Mouse (Mus musculus) embryonic facial prominence, embryonic 11.5 days (tissue): ENCODE measurements around the gene Snrnp70. TPM values are rescaled to one million over a fixed set of nuclear protein-coding genes. Genes with fewer than 3 reads are reported as not detected.

Source experiments
- ATAC-seq: fragments of 200-750 bp; cut with Nextera tagmentation; replicated peaks from 2 replicates; pipeline ENCODE4 v1.8.0; 2017; ENCODE audit warnings: low read depth; ENCODE audit not compliant: insufficient number of reproducible peaks, low FRiP score, low TSS enrichment
- DNase-seq: peaks from one replicate; pipeline ENCODE4 v3.0.0-alpha.2; 2015; ENCODE audit warnings: low spot score
- H3K27ac ChIP-seq: fragments of 300-500 bp; sonication (generic); replicated peaks from 2 replicates; pipeline ENCODE4 v1.5.1; 2014; ENCODE audit warnings: mild to moderate bottlenecking, low read depth, low read length, control low read depth
- H3K27me3 ChIP-seq: fragments of 300-500 bp; sonication (generic); 2 replicates; pipeline ENCODE4 v1.6.1; 2014; ENCODE audit warnings: mild to moderate bottlenecking, low read length, moderate library complexity, mixed read lengths; ENCODE audit not compliant: control insufficient read depth, insufficient read depth
- H3K36me3 ChIP-seq: fragments of 300-500 bp; sonication (generic); replicated peaks from 2 replicates; pipeline ENCODE4 v1.6.1; 2014; ENCODE audit warnings: low read depth, mild to moderate bottlenecking, low read length, moderate library complexity, mixed read lengths; ENCODE audit not compliant: control insufficient read depth, insufficient read depth
- H3K4me1 ChIP-seq: fragments of 300-500 bp; sonication (generic); 2 replicates; pipeline ENCODE4 v1.6.1; 2014; ENCODE audit warnings: low read length, mixed read lengths; ENCODE audit not compliant: control insufficient read depth, insufficient read depth
- H3K4me2 ChIP-seq: fragments of 300-500 bp; sonication (generic); 2 replicates; pipeline ENCODE4 v1.6.1; 2014; ENCODE audit warnings: low read depth, mild to moderate bottlenecking, control low read depth, low read length, moderate library complexity
- H3K4me3 ChIP-seq: fragments of 300-500 bp; sonication (generic); 2 replicates; pipeline ENCODE4 v1.5.1; 2014; ENCODE audit warnings: low read depth, low read length, control low read depth
- H3K9ac ChIP-seq: fragments of 300-500 bp; sonication (generic); replicated peaks from 2 replicates; pipeline ENCODE4 v1.6.1; 2014; ENCODE audit warnings: mild to moderate bottlenecking, control low read depth, low read length
- H3K9me3 ChIP-seq: fragments of 300-500 bp; sonication (generic); replicated peaks from 2 replicates; pipeline ENCODE4 v1.6.1; 2016; ENCODE audit warnings: mild to moderate bottlenecking, low read length, inconsistent platforms, mixed read lengths; ENCODE audit not compliant: control insufficient read depth
- WGBS: fragments of 180-500 bp; shearing (Covaris S2); extraction: QIAGEN DNeasy Blood & Tissue Kit; methylation state at CpG from one replicate; pipeline ENCODE4 v1.1.7; 2014; 5-methylcytosine and 5-hydroxymethylcytosine counted together
- polyA plus RNA-seq: library from polyadenylated mRNA; unstranded; fragments of >200 nt; fragmentation: Nextera tagmentation; extraction: Ambion mirVana; gene quantifications from 2 replicates; pipeline ENCODE4 v1.2.1, GENCODE M21; 2014

Snrnp70 gene
- polyA plus RNA-seq, 1 experiment from 2014 or later: 75.0 TPM

GRCm38 (mm10) chr7:45386077-45386476 is 9.5 kb downstream of the Snrnp70 start:
- H3K4me2 ChIP-seq: no peak overlapping the region
- 78% methylated on average over 3 of the region's 3 CpGs for WGBS
- ATAC-seq (no peak), DNase-seq (peak; percentile 45)
- H3K9ac ChIP-seq: no peak overlapping the region
- H3K27ac ChIP-seq: no peak overlapping the region
- no peaks in the 10 kb centered on the region for H3K4me1 ChIP-seq
- H3K27me3 ChIP-seq: no peaks in the 10 kb centered on the region
- H3K36me3 ChIP-seq: peaks cover 36% of the 10 kb centered on the region
- H3K4me3 ChIP-seq: no peak overlapping the region
- no peaks in the 10 kb centered on the region for H3K9me3 ChIP-seq

GRCm38 (mm10) chr7:45376057-45376456 is 19.5 kb downstream of the Snrnp70 start:
- H3K4me2 ChIP-seq: no peak overlapping the region
- H3K9me3 ChIP-seq: no peaks in the 10 kb centered on the region
- no peak overlapping the region for H3K27ac ChIP-seq
- H3K4me3 ChIP-seq: no peak overlapping the region
- ATAC-seq (no peak), DNase-seq (no peak)
- no peak overlapping the region for H3K9ac ChIP-seq
- no peaks in the 10 kb centered on the region for H3K27me3 ChIP-seq
- H3K4me1 ChIP-seq: no peaks in the 10 kb centered on the region
- WGBS: 94% methylated on average over 1 of the region's 1 CpGs
- peaks cover 20% of the 10 kb centered on the region for H3K36me3 ChIP-seq

- Histone ChIP-seq H3K27ac (no peak overlapping the region), H3K4me1 (0 out of 2 replicates have a peak, but pooled peaks cover 2% of the 10 kb centered on the region), H3K4me3 (no peak overlapping the region), H3K9me3 (no peaks in the 10 kb centered on the region), H3K27me3 (peaks cover 5% of the 10 kb centered on the region), H3K36me3 (peaks cover 9% of the 10 kb centered on the region), H3K4me2 (no peak overlapping the region), H3K9ac (no peak overlapping the region)
- ATAC-seq: no peak
- 96% methylated on average over 8 of the region's 8 CpGs for WGBS
- DNase-seq: no peak
These were observed 20.9 kb downstream of the Snrnp70 start for GRCm38 (mm10) chr7:45374620-45375019.

- 75% methylated on average over 5 of the region's 5 CpGs for WGBS
- Histone ChIP-seq H3K4me2 (no peak overlapping the region), H3K9ac (no peak overlapping the region), H3K27me3 (peaks cover 19% of the 10 kb centered on the region), H3K27ac (no peak overlapping the region), H3K4me3 (no peak overlapping the region), H3K9me3 (no peaks in the 10 kb centered on the region), H3K36me3 (peaks cover 5% of the 10 kb centered on the region), H3K4me1 (0 out of 2 replicates have a peak, but pooled peaks cover 2% of the 10 kb centered on the region)
- no peak for ATAC-seq
- no peak for DNase-seq
These were observed 23.2 kb downstream of the Snrnp70 start for GRCm38 (mm10) chr7:45372371-45372770.

- Histone ChIP-seq H3K9me3 (no peaks in the 10 kb centered on the region), H3K27me3 (peaks cover 24% of the 10 kb centered on the region), H3K36me3 (no peaks in the 10 kb centered on the region), H3K4me3 (peak within 1 kb of the TSS; percentile 46), H3K4me2 (peak within 1 kb of the TSS; percentile 91), H3K9ac (peak within 1 kb of the TSS; percentile 43), H3K4me1 (peaks cover 7% of the 10 kb centered on the region; the same call in 1 of the 2 replicates), H3K27ac (no peak within 1 kb of the TSS)
- peak; percentile 70 for ATAC-seq
- peak; percentile 89 for DNase-seq
- 13% methylated on average over 27 of the region's 28 CpGs for WGBS
These were observed 24.8 kb downstream of the Snrnp70 start, which contains the start of gene Lin7b for GRCm38 (mm10) chr7:45370475-45371311. Gene Lin7b, minus strand, starts transcription at chr7:45370583.

- no peak for DNase-seq
- peak overlapping the region; percentile 43 for H3K9ac ChIP-seq
- H3K4me1 ChIP-seq: peaks cover 12% of the 10 kb centered on the region; the same call in 1 of the 2 replicates
- WGBS: 10% methylated on average over 50 of the region's 52 CpGs
- peak overlapping the region; percentile 46 for H3K4me3 ChIP-seq
- no peaks in the 10 kb centered on the region for H3K9me3 ChIP-seq
- no peak for ATAC-seq
- peaks cover 29% of the 10 kb centered on the region for H3K27me3 ChIP-seq
- H3K27ac ChIP-seq: no peak overlapping the region
- no peaks in the 10 kb centered on the region for H3K36me3 ChIP-seq
- H3K4me2 ChIP-seq: peak overlapping the region; percentile 91
These were observed 25.6 kb downstream of the Snrnp70 start for GRCm38 (mm10) chr7:45369836-45370474.

- peaks cover 12% of the 10 kb centered on the region; the same call in 1 of the 2 replicates for H3K4me1 ChIP-seq
- H3K9ac ChIP-seq: no peak overlapping the region
- no peak overlapping the region; the same call in 1 of the 2 replicates for H3K4me2 ChIP-seq
- 75% methylated on average over 16 of the region's 16 CpGs for WGBS
- DNase-seq: no peak
- no peaks in the 10 kb centered on the region for H3K9me3 ChIP-seq
- no peaks in the 10 kb centered on the region for H3K36me3 ChIP-seq
- H3K27ac ChIP-seq: no peak overlapping the region
- no peak for ATAC-seq
- no peak overlapping the region for H3K4me3 ChIP-seq
- H3K27me3 ChIP-seq: peaks cover 29% of the 10 kb centered on the region
These were observed 26.4 kb downstream of the Snrnp70 start for GRCm38 (mm10) chr7:45369022-45369745.
